Mouse (Mus musculus) heart, postnatal 14 days (tissue): ENCODE measurements around the gene Gm49345. TPM values are rescaled to one million over a fixed set of nuclear protein-coding genes. Genes with fewer than 3 reads are reported as not detected.
"Not testable (repeated sequence)": the region's sequence is repeated elsewhere in the genome, so short reads cannot be mapped to it uniquely, and the experiment has no call there.

Experiments
- DNase-seq, 2 experiments: peaks; one replicate each; pipeline ENCODE4 v3.0.0; 2021 to 2022
- intact Hi-C: fragments of 180-260 bp; cut with DNase I; formaldehyde crosslinking; loops from one replicate; pipeline ENCODE4 v1.15.1; 2025
- long read RNA-seq, 2 experiments: library from polyadenylated mRNA; stranded (forward); transcript quantifications; one replicate each; pipeline ENCODE4 v2.0.0; 2021
- total RNA-seq, 2 experiments: library from RNA; stranded (reverse); gene quantifications; 2 replicates each; pipeline ENCODE4 v1.2.3; 2021

The Gm49345 gene
- total RNA-seq = under 1 TPM; 0.34 to 0.38 TPM
- long read RNA-seq, experiment 1 = 0 reads
- long read RNA-seq, experiment 2 = 0 reads

- peak; percentile 76 to 89 for DNase-seq
- intact Hi-C loops = loop anchor here (2.0 to 5.0 kb wide), 4 partner anchors 29 to 205 kb away; partner anchors contain the start of genes Zfp65 and Zfp729b
These were observed at the start of gene Gm49345, which contains the start of gene Zfp729a for GRCm38 (mm10) chr13:67637294-67638007. TSS of gene Gm49345 (minus strand) at chr13:67637769. TSS of gene Zfp729a (minus strand) at chr13:67637791.

- no peak for DNase-seq
- intact Hi-C loops = no loop called here
These were observed 49.4 kb upstream of the Gm49345 start, which contains the start of gene Zfp738 for GRCm38 (mm10) chr13:67686971-67687370. TSS of gene Zfp738 (minus strand) at chr13:67687071.

GRCm38 (mm10) chr13:67683841-67684240 is 46.3 kb upstream of the Gm49345 start:
- intact Hi-C loops = loop anchor here (2.0 to 5.0 kb wide), 3 partner anchors 41 to 161 kb away; partner anchors contain the start of genes Gm49345 and Zfp729a

GRCm38 (mm10) chr13:67682959-67683735 is 45.6 kb upstream of the Gm49345 start:
- intact Hi-C loops = loop anchor here (2.0 to 5.0 kb wide), 3 partner anchors 42 to 162 kb away; partner anchors contain the start of genes Gm49345 and Zfp729a
- DNase-seq = peak; percentile 72 to 87

More at GRCm38 (mm10) chr13:67683841-67684240, 46.3 kb upstream of the Gm49345 start:
- not testable (repeated sequence) for DNase-seq

GRCm38 (mm10) chr13:67674902-67675301 is 37.3 kb upstream of the Gm49345 start:
- intact Hi-C loops = no loop called here
- DNase-seq = no peak

GRCm38 (mm10) chr13:67652496-67652895 is 14.9 kb upstream of the Gm49345 start:
- no peak for DNase-seq
- intact Hi-C loops = no loop called here

- intact Hi-C loops = no loop called here
- DNase-seq = no peak
These were observed 27.5 kb downstream of the Gm49345 start for GRCm38 (mm10) chr13:67610108-67610507.

GRCm38 (mm10) chr13:67609066-67609876 is 28.3 kb downstream of the Gm49345 start, which contains the start of gene Zfp729b:
TSS of gene Zfp729b (minus strand) at chr13:67609707.
- intact Hi-C loops = loop anchor here (2.0 to 5.0 kb wide), 2 partner anchors 28 to 342 kb away; partner anchors contain the start of genes Gm49345 and Zfp729a
- peak; percentile 84 to 94 for DNase-seq

- no peak for DNase-seq
- intact Hi-C loops = no loop called here
These were observed 64.9 kb downstream of the Gm49345 start for GRCm38 (mm10) chr13:67572591-67573189.

- intact Hi-C loops = no loop called here
- no peak for DNase-seq
These were observed 83.8 kb downstream of the Gm49345 start, which contains the start of gene Zfp748 for GRCm38 (mm10) chr13:67553730-67554129. TSS of gene Zfp748 (minus strand) at chr13:67553830.

- intact Hi-C loops = no loop called here
- DNase-seq = peak; percentile 74 to 83
These were observed 84.8 kb downstream of the Gm49345 start for GRCm38 (mm10) chr13:67552505-67553346.

- DNase-seq = no peak
- intact Hi-C loops = no loop called here
These were observed 91.6 kb downstream of the Gm49345 start for GRCm38 (mm10) chr13:67545941-67546340.

Other genes with a start within 250 kb of the Gm49345 start
- 1 to 10 TPM; 1.6 to 1.8 TPM for gene Zfp429, start 237.9 kb downstream of the Gm49345 start, total RNA-seq
- under 1 TPM in 1 of 2 experiments, not detected in 1; 0.29 TPM for gene Zfp459, start 216.4 kb downstream of the Gm49345 start, total RNA-seq
- 1 to 10 TPM; 6.1 TPM for gene Zfp874a, start 186.1 kb downstream of the Gm49345 start, total RNA-seq
- gene Zfp874b, start 153.5 kb downstream of the Gm49345 start, total RNA-seq = 10 to 100 TPM; 13.6 to 14.4 TPM
- gene Zfp58, start 137.2 kb downstream of the Gm49345 start, total RNA-seq = 1 to 10 TPM; 4.4 to 5.1 TPM
- under 1 TPM in 1 of 2 experiments, not detected in 1; 0.45 TPM for gene Gm26965, start 111.6 kb downstream of the Gm49345 start, total RNA-seq
- 10 to 100 TPM; 10.9 to 11.0 TPM for gene Zfp87, start 111.6 kb downstream of the Gm49345 start, total RNA-seq
- 1 to 10 TPM; 3.9 to 4.8 TPM for gene Zfp748, start 83.9 kb downstream of the Gm49345 start, total RNA-seq
- gene Zfp729b, start 28.1 kb downstream of the Gm49345 start, total RNA-seq = 1 to 10 TPM; 4.3 TPM
- 1 to 10 TPM; 3.4 TPM for gene Zfp729a, start within 50 bp of the Gm49345 start, total RNA-seq
- gene Zfp738, start 49.3 kb upstream of the Gm49345 start, total RNA-seq = 1 to 10 TPM; 6.4 to 7.1 TPM
- 1 to 10 TPM; 6.0 to 6.8 TPM for gene Zfp65, start 91.4 kb upstream of the Gm49345 start, total RNA-seq
- 1 to 10 TPM; 1.8 to 3.1 TPM for gene Zfp85, start 117.5 kb upstream of the Gm49345 start, total RNA-seq
- 1 to 10 TPM in 1 of 2 experiments, under 1 TPM in 1; 0.90 to 1.1 TPM for gene Zfp493, start 141.9 kb upstream of the Gm49345 start, total RNA-seq
- gene Zfp273, start 176.0 kb upstream of the Gm49345 start, total RNA-seq = 1 to 10 TPM; 1.9 to 2.2 TPM
- gene Gm10037, start 193.3 kb upstream of the Gm49345 start, total RNA-seq = under 1 TPM; 0.76 to 0.78 TPM
- gene BC048507, start 225.6 kb upstream of the Gm49345 start, total RNA-seq = not detected